Mouse (Mus musculus): Measurements from ENCODE around the gene Gm20777.
"Not testable (repeated sequence)": the region's sequence is repeated elsewhere in the genome, so short reads cannot be mapped to it uniquely, and the experiment has no call there.

DNA sequence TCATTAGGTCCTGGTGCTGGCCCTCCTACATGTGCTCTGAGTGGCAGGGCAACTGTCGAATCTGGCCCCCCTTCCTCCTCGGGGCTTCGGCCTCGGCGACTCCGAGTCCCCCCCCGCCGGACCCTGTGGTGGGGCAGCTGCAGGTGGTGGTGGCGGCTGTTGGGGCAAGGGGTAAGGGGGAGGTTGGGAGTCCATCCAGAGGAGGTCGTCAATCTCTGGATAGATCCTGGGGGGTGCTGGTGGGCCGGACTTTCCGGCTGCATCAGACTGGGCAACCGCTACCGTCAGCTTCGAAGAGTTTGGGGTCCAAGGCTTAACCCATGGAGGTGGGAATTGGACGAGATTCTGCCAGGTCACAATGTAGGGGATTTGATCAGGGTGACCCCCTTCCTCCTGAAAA lies 44.0 kb downstream of the Gm20777 start:
- TF ChIP-seq CTCF (IDR thresholded peaks at IDR 0.05; ENCODE audit: low read depth, low read length); POLR2A (IDR thresholded peaks at IDR 0.05; ENCODE audit: extremely low read depth, insufficient read depth, low read length): not testable (repeated sequence)
